Mouse (Mus musculus) stomach, postnatal 0 days (tissue): ENCODE measurements around the gene Crtap.

Experiments
- CTCF ChIP-seq: IDR thresholded peaks from 2 replicates; pipeline ENCODE4 v1.5.1; 2016; ENCODE audit warnings: antibody characterized with exemption, low read depth, mild to moderate bottlenecking, moderate library complexity
- EP300 ChIP-seq: optimal IDR thresholded peaks from 2 replicates; pipeline ENCODE3; 2016; ENCODE audit warnings: antibody characterized with exemption

DNA sequence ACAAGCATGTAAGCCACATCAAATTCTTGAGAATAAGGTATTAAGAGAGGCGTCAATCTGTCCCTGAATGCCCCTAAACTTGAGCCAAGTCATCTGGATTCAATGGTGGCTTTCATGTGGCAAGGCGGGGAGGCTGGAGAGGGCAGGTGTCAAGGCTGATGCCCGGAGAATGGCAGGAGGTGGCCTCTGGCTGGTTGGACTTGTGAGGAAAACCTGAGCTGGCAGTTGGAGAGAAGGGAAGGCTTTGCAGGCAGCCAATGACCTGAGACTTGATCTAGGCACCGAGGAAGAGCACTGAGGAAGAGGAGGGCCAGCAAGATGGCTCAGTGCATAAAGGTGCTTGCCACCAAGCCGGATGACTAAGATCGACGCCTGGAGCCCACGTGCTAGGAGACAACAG, 2.2 kb downstream of the Crtap start:
- TF ChIP-seq CTCF: no peak
- TF ChIP-seq EP300: no peak
